Mouse (Mus musculus): ENCODE measurements at regions not wholly inside any gene's neighbourhood (a gene's known extent, or its start where the extent isn't known, plus 50 kb on each side); places are given as distances from the start of the nearest gene placed in this dataset.

GRCm38 (mm10) chr2:116975601-116976431, 97.3 kb downstream of the Tmco5 start:
- H3K4me2 ChIP-seq (ENCODE audit: insufficient read depth, low read depth, poor library complexity, severe bottlenecking), result peak overlapping the region; percentile 75
- H3K27me3 ChIP-seq (replicated peaks), result no peaks in the 10 kb centered on the region
- TF ChIP-seq POLR2AphosphoS2 (IDR thresholded peaks at IDR 0.05; ENCODE audit: low read depth, low read length), result no peak
- TF ChIP-seq MXI1 (IDR thresholded peaks at IDR 0.05; ENCODE audit: low read depth, low read length), result 0 out of 2 replicates have a peak, but pooled peaks have one; percentile 27
- TF ChIP-seq BHLHE40 (IDR thresholded peaks at IDR 0.05; ENCODE audit: low read depth, low read length), result peak; percentile 27; the same call in 1 of the 2 replicates
- 0 out of 2 replicates have a peak, but pooled peaks have one; percentile 58 for TF ChIP-seq MAZ (IDR thresholded peaks at IDR 0.05; ENCODE audit: low read depth, low read length)
- 0 out of 2 replicates have a peak, but pooled peaks have one; percentile 43 for TF ChIP-seq NELFE (IDR thresholded peaks at IDR 0.05; ENCODE audit: low read depth, low read length)
- no peak for TF ChIP-seq TBP (conservative IDR thresholded peaks at IDR 0.05; ENCODE audit: low read depth, low read length)
- no peak for TF ChIP-seq GABPA (IDR thresholded peaks at IDR 0.05; ENCODE audit: insufficient replicate concordance, low read depth, low read length)
- TF ChIP-seq HCFC1 (IDR thresholded peaks at IDR 0.05; ENCODE audit: low read depth, low read length), result peak; percentile 13; the same call in 1 of the 2 replicates
- TF ChIP-seq KAT2A (IDR thresholded peaks at IDR 0.05; ENCODE audit: insufficient replicate concordance, low read length), result no peak
- TF ChIP-seq UBTF (IDR thresholded peaks at IDR 0.05; ENCODE audit: low read depth, low read length), result peak; percentile 91
- TF ChIP-seq SIN3A (IDR thresholded peaks at IDR 0.05; ENCODE audit: low read length), result peak; percentile 35; the same call in 1 of the 2 replicates
- TF ChIP-seq NRF1 (IDR thresholded peaks at IDR 0.05; ENCODE audit: low read depth, low read length), result no peak
- TF ChIP-seq ZNF384 (IDR thresholded peaks at IDR 0.05; ENCODE audit: low read depth, low read length), result peak; percentile 87
- TF ChIP-seq ELF1 (IDR thresholded peaks at IDR 0.05; ENCODE audit: low read depth, low read length), result peak; percentile 46
- peak in 1 of 2 experiments; percentile 19; a peak in 1 of 4 replicates for TF ChIP-seq CTCF (conservative IDR thresholded peaks at IDR 0.05 in 1 of 2, IDR thresholded peaks at IDR 0.05 in 1 of 2; ENCODE audit: low read depth in 2 of 2, low read length in 2 of 2)
- no peak for TF ChIP-seq MAFK (IDR thresholded peaks at IDR 0.05; ENCODE audit: insufficient replicate concordance, low read length)
- no peak for TF ChIP-seq IRF4 (IDR thresholded peaks at IDR 0.05; ENCODE audit: low read depth, low read length)
- H3K9ac ChIP-seq (ENCODE audit: insufficient read depth, low read depth), result peak overlapping the region; percentile 65
- peak overlapping the region; percentile 29 for H3K27ac ChIP-seq (ENCODE audit: insufficient read depth, low read depth)
- H3K4me1 ChIP-seq (ENCODE audit: control insufficient read depth in 1 of 2, insufficient read depth in 2 of 2), result peaks cover 5 to 64% of the 10 kb centered on the region in 2 experiments; a peak in 3 of 4 replicates
- H3K36me3 ChIP-seq (replicated peaks in 1 of 2; ENCODE audit: control insufficient read depth in 1 of 2, insufficient read depth in 1 of 2, low read length in 1 of 2), result no peaks in the 10 kb centered on the region
- in situ Hi-C loops (cut with MboI; ENCODE audit: low pct_ligation_motif_present, low pct_unique_long_range_greater_than_20kb, low sequenced_read_pairs) (loop anchor here (10.0 kb wide), 1 partner anchor 149 kb away; the partner anchor contains the start of gene Spred1), dilution Hi-C loops (cut with MboI; ENCODE audit: extremely low pct_ligation_motif_present, extremely low pct_unique_long_range_greater_than_20kb, low sequenced_read_pairs) (no loop called here)
- no peaks in the 10 kb centered on the region for H3K79me2 ChIP-seq (replicated peaks; ENCODE audit: control insufficient read depth, extremely low read depth, insufficient read depth, poor library complexity, severe bottlenecking)
- H3K4me3 ChIP-seq (replicated peaks in 1 of 3; ENCODE audit: low read depth in 2 of 3, low read length in 2 of 3, poor library complexity in 1 of 3), result peak overlapping the region; percentile 34 to 62 (median 55)
- H3K9me3 ChIP-seq (replicated peaks; ENCODE audit: low read length), result no peaks in the 10 kb centered on the region
- no peak for DNase-seq (ENCODE audit: extremely low read depth)

GRCm38 (mm10) chr2:116976432-116976750, 97.9 kb downstream of the Tmco5 start:
- Histone ChIP-seq H3K27me3 (replicated peaks) (no peaks in the 10 kb centered on the region), H3K4me3 (replicated peaks in 1 of 3; ENCODE audit: low read depth in 2 of 3, low read length in 2 of 3, poor library complexity in 1 of 3) (no peak overlapping the region), H3K9ac (ENCODE audit: insufficient read depth, low read depth) (no peak overlapping the region; the same call in 1 of the 2 replicates), H3K36me3 (replicated peaks in 1 of 2; ENCODE audit: control insufficient read depth in 1 of 2, insufficient read depth in 1 of 2, low read length in 1 of 2) (no peaks in the 10 kb centered on the region), H3K79me2 (replicated peaks; ENCODE audit: control insufficient read depth, extremely low read depth, insufficient read depth, poor library complexity, severe bottlenecking) (no peaks in the 10 kb centered on the region), H3K4me1 (ENCODE audit: control insufficient read depth in 1 of 2, insufficient read depth in 2 of 2) (peaks cover 3 to 62% of the 10 kb centered on the region in 2 experiments; a peak in 3 of 4 replicates), H3K4me2 (ENCODE audit: insufficient read depth, low read depth, poor library complexity, severe bottlenecking) (peak overlapping the region; percentile 25; the same call in 1 of the 2 replicates), H3K9me3 (replicated peaks; ENCODE audit: low read length) (no peaks in the 10 kb centered on the region), H3K27ac (ENCODE audit: insufficient read depth, low read depth) (no peak overlapping the region)
- in situ Hi-C loops (cut with MboI; ENCODE audit: low pct_ligation_motif_present, low pct_unique_long_range_greater_than_20kb, low sequenced_read_pairs), result loop anchor here (10.0 kb wide), 1 partner anchor 148 kb away; the partner anchor contains the start of gene Spred1
- dilution Hi-C loops (cut with MboI; ENCODE audit: extremely low pct_ligation_motif_present, extremely low pct_unique_long_range_greater_than_20kb, low sequenced_read_pairs), result no loop called here
- no peak; the same call in 1 of the 2 replicates for TF ChIP-seq ZNF384 (IDR thresholded peaks at IDR 0.05; ENCODE audit: low read depth, low read length)
- no peak for TF ChIP-seq TBP (conservative IDR thresholded peaks at IDR 0.05; ENCODE audit: low read depth, low read length)
- TF ChIP-seq ZKSCAN1 (IDR thresholded peaks at IDR 0.05; ENCODE audit: borderline replicate concordance, low read depth, low read length), result no peak
- TF ChIP-seq MXI1 (IDR thresholded peaks at IDR 0.05; ENCODE audit: low read depth, low read length), result no peak
- no peak for DNase-seq (ENCODE audit: extremely low read depth)
